Mouse (Mus musculus) testis, adult 2 months (tissue): ENCODE measurements around the gene Qtrt2.

Source experiments
- CTCF ChIP-seq: fragments of 200-500 bp; IDR thresholded peaks from 2 replicates; pipeline ENCODE4 v1.5.1; 2012; ENCODE audit warnings: low read depth, mild to moderate bottlenecking, inconsistent platforms, low read length, moderate library complexity; ENCODE audit not compliant: control insufficient read depth, insufficient read depth, insufficient replicate concordance
- POLR2A ChIP-seq: fragments of 200-500 bp; IDR thresholded peaks from 2 replicates; pipeline ENCODE4 v1.6.1; 2012; ENCODE audit warnings: low read depth, mild to moderate bottlenecking, inconsistent platforms, low read length, moderate library complexity; ENCODE audit not compliant: control insufficient read depth

DNA sequence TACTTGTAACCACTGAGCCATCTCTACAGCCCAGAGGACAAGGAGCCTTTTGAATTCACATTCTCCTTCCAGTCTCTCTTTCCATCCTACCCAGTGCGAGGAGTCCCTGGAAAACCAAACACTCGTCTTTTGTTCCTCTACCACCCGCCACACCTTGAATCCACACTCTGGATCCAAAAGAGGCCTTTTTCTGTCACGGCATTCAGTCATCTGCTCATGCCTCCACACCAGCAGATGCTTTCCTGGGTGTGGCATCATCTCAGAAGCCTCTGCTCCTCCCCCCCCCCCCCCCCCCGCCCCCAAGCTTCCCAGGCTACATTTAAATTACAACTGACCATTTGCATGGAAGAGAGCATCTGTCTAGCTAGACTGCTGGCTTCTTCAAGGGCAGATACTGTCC lies 110.3 kb downstream of the Qtrt2 start:
- TF ChIP-seq CTCF (no peak), POLR2A (no peak)
